Mouse (Mus musculus): ENCODE data around the gene Papolb. TPM values are rescaled to one million over a fixed set of nuclear protein-coding genes. Genes with fewer than 3 reads are reported as not detected.
A peak's percentile ranks its signal among the peaks of the same experiment; 100 is the strongest.

Gene Papolb
- polyA plus RNA-seq, 2 experiments = not detected

GRCm38 (mm10) chr5:142478829-142479435 is 50.9 kb downstream of the Papolb start:
- ATAC-seq (ENCODE audit: insufficient read depth) = no peak
- DNase-seq (ENCODE audit: low read depth in 3 of 3, low spot score in 3 of 3) = peak; percentile 42 to 47 (median 43)
- Histone ChIP-seq H3K9me3 (ENCODE audit: control insufficient read depth, low read length) (no peaks in the 10 kb centered on the region), H3K27me3 (ENCODE audit: control insufficient read depth, insufficient read depth, low read length) (no peaks in the 10 kb centered on the region), H3K4me3 (ENCODE audit: insufficient read depth in 1 of 2, low read depth in 2 of 2, low read length in 2 of 2) (no peak overlapping the region), H3K4me1 (replicated peaks; ENCODE audit: control insufficient read depth in 2 of 2, insufficient read depth in 2 of 2, low read length in 1 of 2) (no peaks in the 10 kb centered on the region), H3K4me2 (ENCODE audit: low read depth) (no peak overlapping the region), H3K27ac (no peak overlapping the region), H3K9ac (replicated peaks) (no peak overlapping the region), H3K36me3 (replicated peaks; ENCODE audit: control insufficient read depth, insufficient read depth, low read depth) (no peaks in the 10 kb centered on the region)
- TF ChIP-seq CTCF (IDR thresholded peaks at IDR 0.05; ENCODE audit: low read depth) (peak; percentile 94), EP300 (IDR thresholded peaks at IDR 0.05; ENCODE audit: low read depth) (no peak)
- 36% methylated on average over 17 of the region's 17 CpGs for WGBS (ENCODE audit: insufficient replicate concordance)

DNA sequence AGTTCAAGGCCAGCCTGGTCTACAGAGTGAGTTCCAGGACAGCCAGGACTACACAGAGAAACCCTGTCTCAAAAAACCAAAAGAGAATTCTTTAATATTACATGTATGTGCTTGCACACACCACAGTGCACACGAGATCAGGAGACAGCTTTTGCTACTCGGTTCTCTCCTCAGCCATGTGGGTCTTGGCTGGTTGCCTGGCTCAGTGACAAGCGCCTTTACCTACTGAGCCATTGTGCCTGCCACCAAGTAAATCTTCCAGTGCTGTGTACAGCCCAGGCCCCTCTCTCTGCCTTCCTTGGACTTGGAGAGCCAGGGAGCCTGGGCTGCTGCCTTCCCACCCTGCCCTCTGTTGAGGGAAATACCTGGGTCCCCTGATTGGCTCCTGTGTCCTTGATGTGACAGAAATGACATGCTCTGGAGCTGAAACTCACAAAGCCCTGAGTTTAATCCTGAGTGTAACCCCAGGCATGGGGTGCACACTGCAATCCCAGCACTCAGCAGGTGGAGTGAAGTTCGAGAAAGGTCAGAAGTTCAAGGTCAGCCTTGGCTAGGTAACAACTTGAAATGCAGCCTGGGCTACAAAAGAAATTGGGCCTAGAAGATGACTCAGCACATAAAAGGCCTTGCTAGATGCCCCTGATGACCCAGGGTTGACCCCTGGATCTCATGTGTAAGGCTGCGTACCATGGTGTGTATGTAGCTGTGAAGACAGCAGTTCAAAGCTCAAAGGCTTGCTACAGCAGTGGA is 51.8 kb downstream of the Papolb start:
- ATAC-seq (ENCODE audit: insufficient read depth) = no peak
- WGBS (ENCODE audit: insufficient replicate concordance) = 71% methylated on average over 5 of the region's 5 CpGs

GRCm38 (mm10) chr5:142477346-142477745 is 52.5 kb downstream of the Papolb start:
- no peak overlapping the region for H3K9ac ChIP-seq (replicated peaks)
- no peaks in the 10 kb centered on the region for H3K36me3 ChIP-seq (replicated peaks; ENCODE audit: control insufficient read depth, insufficient read depth, low read depth)
- WGBS (ENCODE audit: insufficient replicate concordance) = 74% methylated on average over 12 of the region's 12 CpGs
- H3K4me2 ChIP-seq (ENCODE audit: low read depth) = no peak overlapping the region
- H3K27me3 ChIP-seq (ENCODE audit: control insufficient read depth, insufficient read depth, low read length) = no peaks in the 10 kb centered on the region
- H3K9me3 ChIP-seq (ENCODE audit: control insufficient read depth, low read length) = no peaks in the 10 kb centered on the region
- H3K27ac ChIP-seq = no peak overlapping the region
- no peaks in the 10 kb centered on the region for H3K4me1 ChIP-seq (replicated peaks; ENCODE audit: control insufficient read depth in 2 of 2, insufficient read depth in 2 of 2, low read length in 1 of 2)
- DNase-seq (ENCODE audit: low read depth in 3 of 3, low spot score in 3 of 3) (no peak), ATAC-seq (ENCODE audit: insufficient read depth) (no peak)
- TF ChIP-seq CTCF (IDR thresholded peaks at IDR 0.05; ENCODE audit: low read depth) (no peak), EP300 (IDR thresholded peaks at IDR 0.05; ENCODE audit: low read depth) (no peak)
- no peak overlapping the region for H3K4me3 ChIP-seq (ENCODE audit: insufficient read depth in 1 of 2, low read depth in 2 of 2, low read length in 2 of 2)

More for the DNA sequence above, 51.8 kb downstream of the Papolb start:
- Histone ChIP-seq H3K4me3 (ENCODE audit: insufficient read depth in 1 of 2, low read depth in 2 of 2, low read length in 2 of 2) (no peak overlapping the region), H3K4me1 (replicated peaks; ENCODE audit: control insufficient read depth in 2 of 2, insufficient read depth in 2 of 2, low read length in 1 of 2) (no peaks in the 10 kb centered on the region), H3K36me3 (replicated peaks; ENCODE audit: control insufficient read depth, insufficient read depth, low read depth) (no peaks in the 10 kb centered on the region), H3K27ac (no peak overlapping the region), H3K4me2 (ENCODE audit: low read depth) (no peak overlapping the region), H3K27me3 (ENCODE audit: control insufficient read depth, insufficient read depth, low read length) (no peaks in the 10 kb centered on the region), H3K9ac (replicated peaks) (no peak overlapping the region), H3K9me3 (ENCODE audit: control insufficient read depth, low read length) (no peaks in the 10 kb centered on the region)
- TF ChIP-seq CTCF (IDR thresholded peaks at IDR 0.05; ENCODE audit: low read depth) (no peak), EP300 (IDR thresholded peaks at IDR 0.05; ENCODE audit: low read depth) (no peak)
- DNase-seq (ENCODE audit: low read depth in 3 of 3, low spot score in 3 of 3) = no peak

Other genes with a start within 250 kb of the Papolb start
- gene Foxk1, start 128.6 kb downstream of the Papolb start, polyA plus RNA-seq (2012; rRNA removed) = 2.4 TPM in 2 replicates
- gene Foxk1, start 128.6 kb downstream of the Papolb start, polyA plus RNA-seq (2014; fragmentation: Nextera tagmentation; extraction: Ambion mirVana) = 1.1 and 1.8 TPM in 2 replicates
- gene Ap5z1, start 66.1 kb downstream of the Papolb start, polyA plus RNA-seq (2012; rRNA removed) = 5.8 and 6.8 TPM in 2 replicates
- 3.1 and 3.5 TPM in 2 replicates for gene Ap5z1, start 66.1 kb downstream of the Papolb start, polyA plus RNA-seq (2014; fragmentation: Nextera tagmentation; extraction: Ambion mirVana)
- 0.03 and 0.09 TPM in 2 replicates for gene Radil, start 21.0 kb upstream of the Papolb start, polyA plus RNA-seq (2012; rRNA removed)
- 0.05 and 0.08 TPM in 2 replicates for gene Radil, start 21.0 kb upstream of the Papolb start, polyA plus RNA-seq (2014; fragmentation: Nextera tagmentation; extraction: Ambion mirVana)
- gene Mmd2, start 78.7 kb upstream of the Papolb start, polyA plus RNA-seq (2012; rRNA removed) = 6.0 and 6.7 TPM in 2 replicates
- 15.5 and 16.9 TPM in 2 replicates for gene Mmd2, start 78.7 kb upstream of the Papolb start, polyA plus RNA-seq (2014; fragmentation: Nextera tagmentation; extraction: Ambion mirVana)
- 16.0 and 20.5 TPM in 2 replicates for gene Wipi2, start 97.6 kb upstream of the Papolb start, polyA plus RNA-seq (2012; rRNA removed)
- 28.3 and 34.4 TPM in 2 replicates for gene Wipi2, start 97.6 kb upstream of the Papolb start, polyA plus RNA-seq (2014; fragmentation: Nextera tagmentation; extraction: Ambion mirVana)
- gene Slc29a4, start 162.4 kb upstream of the Papolb start, polyA plus RNA-seq (2012; rRNA removed) = 0.04 and 0.21 TPM in 2 replicates
- 0.04 and 0.24 TPM in 2 replicates for gene Slc29a4, start 162.4 kb upstream of the Papolb start, polyA plus RNA-seq (2014; fragmentation: Nextera tagmentation; extraction: Ambion mirVana)

All from liver, embryonic 14.5 days (tissue).